Mouse (Mus musculus) thymus, adult 2 months (tissue): Measurements from ENCODE around the gene Alpk3.

Source experiments
- CTCF ChIP-seq: fragments of 200-500 bp; IDR thresholded peaks from 2 replicates; pipeline ENCODE4 v1.5.1; 2012; ENCODE audit warnings: mild to moderate bottlenecking, control low read depth, low read length, moderate library complexity, borderline replicate concordance; ENCODE audit not compliant: control insufficient read depth, poor library complexity, insufficient read depth; ENCODE audit errors: extremely low read depth
- POLR2A ChIP-seq: fragments of 200-500 bp; IDR thresholded peaks from 2 replicates; pipeline ENCODE4 v1.6.1; 2012; ENCODE audit warnings: mild to moderate bottlenecking, low read length, control low read depth, moderate library complexity; ENCODE audit not compliant: control insufficient read depth, poor library complexity, insufficient read depth; ENCODE audit errors: extremely low read depth

GRCm38 (mm10) chr7:81078740-81079139, 21.3 kb downstream of the Alpk3 start:
- TF ChIP-seq POLR2A (no peak), CTCF (no peak)
